Mouse (Mus musculus): Measurements from ENCODE around the gene Gp2. TPM values are rescaled to one million over a fixed set of nuclear protein-coding genes. Genes with fewer than 3 reads are reported as not detected.
A peak's percentile ranks its signal among the peaks of the same experiment; 100 is the strongest.

The Gp2 gene
- total and polyA plus RNA-seq, 3 experiments: 0.08 TPM; not detected in 2

DNA sequence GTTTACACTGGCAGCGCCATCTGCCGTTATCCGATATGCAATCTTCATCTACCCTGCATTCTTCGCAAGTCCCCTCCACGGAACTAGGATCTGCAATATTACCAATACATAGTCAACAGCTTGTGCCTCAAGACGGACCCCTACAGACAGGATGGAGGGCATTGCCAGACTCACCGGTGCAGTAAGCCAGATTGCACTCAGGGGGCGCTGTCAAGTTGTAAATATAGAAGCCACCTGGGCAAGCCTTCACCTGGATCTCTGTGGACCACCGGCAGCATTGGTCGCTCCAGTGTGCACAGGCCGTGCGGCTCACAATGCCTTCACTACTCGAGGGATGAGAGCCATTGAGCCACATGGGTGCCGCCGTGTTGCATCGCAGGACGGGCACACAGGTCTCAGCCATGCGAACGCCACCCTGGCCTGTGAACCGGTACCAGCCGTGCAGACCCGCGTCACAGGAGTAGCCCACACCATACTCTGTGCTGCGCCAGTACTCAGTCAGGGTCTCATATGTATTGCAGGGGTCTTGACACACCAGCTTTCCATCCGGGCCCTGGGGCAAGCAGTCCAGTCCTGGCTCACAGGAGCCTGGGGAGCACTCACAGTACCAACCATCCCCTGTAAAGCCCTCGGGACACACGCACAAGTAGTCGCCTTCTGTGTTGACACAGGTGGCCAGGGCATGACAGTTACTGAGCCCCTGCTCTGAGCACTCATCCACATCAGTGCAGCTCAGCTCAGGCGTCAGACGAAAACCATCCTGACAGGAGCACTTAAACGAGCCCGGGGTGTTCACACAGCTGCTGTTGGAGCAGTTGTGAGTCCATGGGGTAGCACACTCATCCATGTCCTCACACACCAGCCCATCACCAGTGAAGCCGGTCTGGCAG is 17.7 kb upstream of the Gp2 start:
- TF ChIP-seq EP300 (IDR thresholded peaks at IDR 0.05; ENCODE audit: insufficient read depth, low read depth, low read length) (no peak), CTCF (IDR thresholded peaks at IDR 0.05) (no peak), POLR2A (IDR thresholded peaks at IDR 0.05; ENCODE audit: insufficient read depth, low read depth, low read length) (no peak)
- intact Hi-C loops (cut with DNase I): no loop called here
- Histone ChIP-seq H3K36me3 (ENCODE audit: control insufficient read depth, insufficient read depth, low read length) (no peaks in the 10 kb centered on the region), H3K4me3 (no peak overlapping the region), H3K4me1 (ENCODE audit: control insufficient read depth, insufficient read depth, low read length) (no peaks in the 10 kb centered on the region), H3K9ac (ENCODE audit: low read depth, low read length) (no peak overlapping the region), H3K27ac (no peak overlapping the region), H3K27me3 (ENCODE audit: control insufficient read depth, insufficient read depth, low read length) (no peaks in the 10 kb centered on the region), H3K79me2 (replicated peaks; ENCODE audit: control insufficient read depth, insufficient read depth, low read length) (no peaks in the 10 kb centered on the region)
- DNase-seq: no peak
- WGBS: 71% methylated on average over 33 of the region's 33 CpGs

DNA sequence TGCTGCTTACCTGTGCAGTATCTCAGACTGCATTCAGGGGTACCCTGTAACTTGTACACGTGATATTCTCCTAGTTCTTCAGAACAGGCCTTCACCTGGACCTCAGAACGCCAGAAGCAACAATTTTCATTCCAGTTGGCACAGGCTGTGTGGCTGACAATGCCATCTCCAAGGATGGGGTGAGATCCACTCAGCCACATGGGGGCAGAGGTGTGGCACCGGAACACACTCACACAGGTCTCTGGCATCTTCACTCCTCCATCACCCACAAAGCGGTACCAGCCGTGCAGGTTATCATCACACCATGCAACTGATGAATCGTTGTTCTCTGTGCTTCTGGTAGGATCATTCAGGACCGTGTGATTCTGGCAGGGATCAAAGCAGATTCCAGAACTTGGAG is 4.9 kb downstream of the Gp2 start:
- Histone ChIP-seq H3K27me3 (ENCODE audit: control insufficient read depth, insufficient read depth, low read length) (no peaks in the 10 kb centered on the region), H3K4me3 (no peak overlapping the region), H3K4me1 (ENCODE audit: control insufficient read depth, insufficient read depth, low read length) (no peaks in the 10 kb centered on the region), H3K9ac (ENCODE audit: low read depth, low read length) (no peak overlapping the region), H3K27ac (no peak overlapping the region), H3K79me2 (replicated peaks; ENCODE audit: control insufficient read depth, insufficient read depth, low read length) (no peaks in the 10 kb centered on the region), H3K36me3 (ENCODE audit: control insufficient read depth, insufficient read depth, low read length) (no peaks in the 10 kb centered on the region)
- TF ChIP-seq POLR2A (IDR thresholded peaks at IDR 0.05; ENCODE audit: insufficient read depth, low read depth, low read length) (no peak), CTCF (IDR thresholded peaks at IDR 0.05) (no peak), EP300 (IDR thresholded peaks at IDR 0.05; ENCODE audit: insufficient read depth, low read depth, low read length) (no peak)
- DNase-seq: no peak
- intact Hi-C loops (cut with DNase I): no loop called here
- 68% methylated on average over 7 of the region's 7 CpGs for WGBS

DNA sequence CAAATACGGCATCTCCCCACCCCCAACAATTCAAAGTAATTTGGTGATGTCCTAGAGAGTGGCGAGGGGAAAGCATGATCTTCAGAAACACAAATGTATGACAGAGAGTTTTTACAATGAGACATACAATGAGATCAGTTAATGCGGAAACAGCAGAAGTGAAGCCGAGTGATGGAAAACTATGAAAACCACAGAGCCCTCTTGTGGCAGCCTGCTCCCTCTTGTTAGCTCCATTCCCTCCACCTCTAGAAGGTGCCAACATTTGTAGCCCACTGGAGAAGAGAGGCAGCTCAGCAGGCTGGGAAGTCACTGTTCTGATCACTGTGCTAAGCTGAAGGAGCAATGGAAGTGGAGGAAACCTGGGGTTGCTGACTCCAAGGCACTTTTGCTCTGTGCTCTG is 15.2 kb downstream of the Gp2 start:
- 52% methylated on average over 4 of the region's 4 CpGs for WGBS
- no peaks in the 10 kb centered on the region for H3K27me3 ChIP-seq (ENCODE audit: control insufficient read depth, insufficient read depth, low read length)
- no peak for DNase-seq
- intact Hi-C loops (cut with DNase I): no loop called here
- no peaks in the 10 kb centered on the region for H3K4me1 ChIP-seq (ENCODE audit: control insufficient read depth, insufficient read depth, low read length)
- no peak overlapping the region for H3K27ac ChIP-seq
- no peaks in the 10 kb centered on the region for H3K79me2 ChIP-seq (replicated peaks; ENCODE audit: control insufficient read depth, insufficient read depth, low read length)
- no peaks in the 10 kb centered on the region for H3K36me3 ChIP-seq (ENCODE audit: control insufficient read depth, insufficient read depth, low read length)
- no peak overlapping the region for H3K4me3 ChIP-seq
- H3K9ac ChIP-seq (ENCODE audit: low read depth, low read length): no peak overlapping the region
- TF ChIP-seq POLR2A (IDR thresholded peaks at IDR 0.05; ENCODE audit: insufficient read depth, low read depth, low read length): no peak
- TF ChIP-seq CTCF (IDR thresholded peaks at IDR 0.05): no peak
- no peak for TF ChIP-seq EP300 (IDR thresholded peaks at IDR 0.05; ENCODE audit: insufficient read depth, low read depth, low read length)

DNA sequence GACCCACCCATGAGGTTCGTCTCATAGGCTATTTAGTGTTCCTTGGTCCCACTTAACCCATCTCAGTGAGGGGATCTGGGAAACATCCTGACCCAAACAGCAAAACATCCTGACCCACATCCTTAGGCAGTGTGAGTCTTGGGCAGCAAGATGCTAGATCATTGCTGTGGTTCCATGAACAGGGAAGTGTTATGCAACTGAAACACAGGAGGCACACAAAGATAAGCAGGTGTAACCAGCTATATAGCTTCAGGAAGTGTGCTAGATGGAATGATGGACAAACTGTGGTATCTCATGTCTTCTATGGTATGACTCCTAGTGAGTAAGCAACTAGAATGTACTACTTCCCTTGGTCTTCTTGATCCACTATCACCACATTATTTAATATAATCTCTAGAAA is 17.1 kb downstream of the Gp2 start:
- Histone ChIP-seq H3K36me3 (ENCODE audit: control insufficient read depth, insufficient read depth, low read length) (no peaks in the 10 kb centered on the region), H3K4me1 (ENCODE audit: control insufficient read depth, insufficient read depth, low read length) (no peaks in the 10 kb centered on the region), H3K4me3 (no peak overlapping the region), H3K9ac (ENCODE audit: low read depth, low read length) (no peak overlapping the region), H3K27me3 (ENCODE audit: control insufficient read depth, insufficient read depth, low read length) (no peaks in the 10 kb centered on the region), H3K27ac (no peak overlapping the region), H3K79me2 (replicated peaks; ENCODE audit: control insufficient read depth, insufficient read depth, low read length) (no peaks in the 10 kb centered on the region)
- no peak for DNase-seq
- intact Hi-C loops (cut with DNase I): no loop called here
- WGBS: 41% methylated on average over 1 of the region's 1 CpGs
- TF ChIP-seq EP300 (IDR thresholded peaks at IDR 0.05; ENCODE audit: insufficient read depth, low read depth, low read length) (no peak), CTCF (IDR thresholded peaks at IDR 0.05) (no peak), POLR2A (IDR thresholded peaks at IDR 0.05; ENCODE audit: insufficient read depth, low read depth, low read length) (no peak)

DNA sequence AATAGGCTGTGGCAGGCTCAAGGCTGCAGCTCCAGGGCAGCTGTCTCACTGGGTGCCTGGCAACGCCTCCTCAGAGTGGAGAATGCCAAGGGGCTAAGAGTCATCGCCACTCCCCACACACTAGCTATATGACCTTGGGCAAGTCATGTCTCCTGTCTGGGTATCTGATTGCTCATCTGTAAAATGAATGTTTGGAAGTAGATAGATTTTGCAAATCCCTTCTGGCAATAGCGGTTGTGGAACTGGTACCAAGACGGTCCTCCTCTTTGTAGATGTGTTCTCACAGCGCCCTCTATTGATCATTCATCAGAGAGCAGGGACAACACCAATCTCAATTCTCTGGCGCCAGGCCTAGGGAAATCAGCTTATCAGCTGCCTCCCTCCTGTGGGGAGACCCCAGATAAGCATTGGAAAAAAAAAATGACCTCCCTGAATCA is 31.9 kb downstream of the Gp2 start:
- no peak overlapping the region for H3K9ac ChIP-seq (ENCODE audit: low read depth, low read length)
- H3K4me1 ChIP-seq (ENCODE audit: control insufficient read depth, insufficient read depth, low read length): no peaks in the 10 kb centered on the region
- no peaks in the 10 kb centered on the region for H3K27me3 ChIP-seq (ENCODE audit: control insufficient read depth, insufficient read depth, low read length)
- WGBS: 12% methylated on average over 6 of the region's 6 CpGs
- H3K36me3 ChIP-seq (ENCODE audit: control insufficient read depth, insufficient read depth, low read length): no peaks in the 10 kb centered on the region
- DNase-seq: no peak
- no peak overlapping the region for H3K4me3 ChIP-seq
- H3K27ac ChIP-seq: no peak overlapping the region
- no peaks in the 10 kb centered on the region for H3K79me2 ChIP-seq (replicated peaks; ENCODE audit: control insufficient read depth, insufficient read depth, low read length)
- intact Hi-C loops (cut with DNase I): loop anchor here (5.0 kb wide), 1 partner anchor 405 kb away; no protein-coding TSS in a partner anchor
- TF ChIP-seq EP300 (IDR thresholded peaks at IDR 0.05; ENCODE audit: insufficient read depth, low read depth, low read length) (no peak), CTCF (IDR thresholded peaks at IDR 0.05) (peak; percentile 53)

DNA sequence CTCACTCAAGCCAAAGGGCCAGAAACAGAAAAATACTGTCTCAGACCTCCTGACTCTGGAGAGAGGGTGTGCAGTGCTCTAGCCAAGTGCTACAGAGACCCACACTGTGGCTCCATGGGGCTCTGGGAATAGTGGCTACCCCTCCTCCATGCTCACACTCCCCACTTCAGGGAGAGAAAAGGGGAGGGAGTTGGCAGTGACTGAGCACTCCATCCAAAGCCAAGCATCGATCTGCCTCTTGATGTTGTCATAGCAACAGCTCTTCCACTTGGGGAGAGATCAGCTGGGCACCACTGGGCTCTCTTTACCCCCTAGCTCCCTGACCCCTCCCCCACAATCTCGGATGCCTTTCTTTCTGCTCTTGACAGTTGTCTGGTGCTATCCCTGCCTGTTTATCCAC is 38.4 kb downstream of the Gp2 start:
- Histone ChIP-seq H3K27ac (no peak overlapping the region), H3K4me1 (ENCODE audit: control insufficient read depth, insufficient read depth, low read length) (no peaks in the 10 kb centered on the region), H3K27me3 (ENCODE audit: control insufficient read depth, insufficient read depth, low read length) (no peaks in the 10 kb centered on the region), H3K79me2 (replicated peaks; ENCODE audit: control insufficient read depth, insufficient read depth, low read length) (no peaks in the 10 kb centered on the region), H3K36me3 (ENCODE audit: control insufficient read depth, insufficient read depth, low read length) (no peaks in the 10 kb centered on the region), H3K9ac (ENCODE audit: low read depth, low read length) (no peak overlapping the region), H3K4me3 (no peak overlapping the region)
- intact Hi-C loops (cut with DNase I): no loop called here
- WGBS: 15% methylated on average over 2 of the region's 2 CpGs
- TF ChIP-seq EP300 (IDR thresholded peaks at IDR 0.05; ENCODE audit: insufficient read depth, low read depth, low read length) (no peak), POLR2A (IDR thresholded peaks at IDR 0.05; ENCODE audit: insufficient read depth, low read depth, low read length) (no peak), CTCF (IDR thresholded peaks at IDR 0.05) (no peak)
- DNase-seq: no peak

All from heart, adult 2 months (tissue).